Mouse (Mus musculus): Measurements from ENCODE around the gene Rspry1.

The Rspry1 gene

GRCm38 (mm10) chr8:94601607-94602385 is at the start of gene Rspry1, which contains the start of gene Fam192a:
Gene Rspry1, plus strand, starts transcription at chr8:94601937.
Gene Fam192a, minus strand, starts transcription at chr8:94601997.
- no peaks in the 10 kb centered on the region for H3K36me3 ChIP-seq (ENCODE audit: control insufficient read depth, insufficient read depth, low read length, poor library complexity, severe bottlenecking)
- peak; percentile 100 for DNase-seq (ENCODE audit: low read depth, low spot score)
- H3K27me3 ChIP-seq (ENCODE audit: control insufficient read depth, insufficient read depth, low read length, poor library complexity, severe bottlenecking): no peaks in the 10 kb centered on the region

GRCm38 (mm10) chr8:94552696-94553095 is 49.0 kb upstream of the Rspry1 start:
- Histone ChIP-seq H3K36me3 (ENCODE audit: control insufficient read depth, insufficient read depth, low read length, poor library complexity, severe bottlenecking) (no peaks in the 10 kb centered on the region), H3K27me3 (ENCODE audit: control insufficient read depth, insufficient read depth, low read length, poor library complexity, severe bottlenecking) (no peaks in the 10 kb centered on the region)
- no peak for DNase-seq (ENCODE audit: low read depth, low spot score)

- H3K27me3 ChIP-seq (ENCODE audit: control insufficient read depth, insufficient read depth, low read length, poor library complexity, severe bottlenecking): no peaks in the 10 kb centered on the region
- no peaks in the 10 kb centered on the region for H3K36me3 ChIP-seq (ENCODE audit: control insufficient read depth, insufficient read depth, low read length, poor library complexity, severe bottlenecking)
- no peak for DNase-seq (ENCODE audit: low read depth, low spot score)
Measured at GRCm38 (mm10) chr8:94557281-94557680, 44.5 kb upstream of the Rspry1 start.

GRCm38 (mm10) chr8:94561256-94561655 is 40.5 kb upstream of the Rspry1 start:
- H3K36me3 ChIP-seq (ENCODE audit: control insufficient read depth, insufficient read depth, low read length, poor library complexity, severe bottlenecking): no peaks in the 10 kb centered on the region
- H3K27me3 ChIP-seq (ENCODE audit: control insufficient read depth, insufficient read depth, low read length, poor library complexity, severe bottlenecking): no peaks in the 10 kb centered on the region
- no peak for DNase-seq (ENCODE audit: low read depth, low spot score)

- no peak for DNase-seq (ENCODE audit: low read depth, low spot score)
- no peaks in the 10 kb centered on the region for H3K36me3 ChIP-seq (ENCODE audit: control insufficient read depth, insufficient read depth, low read length, poor library complexity, severe bottlenecking)
- no peaks in the 10 kb centered on the region for H3K27me3 ChIP-seq (ENCODE audit: control insufficient read depth, insufficient read depth, low read length, poor library complexity, severe bottlenecking)
Measured at GRCm38 (mm10) chr8:94564421-94564820, 37.3 kb upstream of the Rspry1 start.

GRCm38 (mm10) chr8:94566033-94566432 is 35.7 kb upstream of the Rspry1 start:
- no peak for DNase-seq (ENCODE audit: low read depth, low spot score)

GRCm38 (mm10) chr8:94566446-94567158 is 35.1 kb upstream of the Rspry1 start:
- DNase-seq (ENCODE audit: low read depth, low spot score): no peak
- Histone ChIP-seq H3K27me3 (ENCODE audit: control insufficient read depth, insufficient read depth, low read length, poor library complexity, severe bottlenecking) (no peaks in the 10 kb centered on the region), H3K36me3 (ENCODE audit: control insufficient read depth, insufficient read depth, low read length, poor library complexity, severe bottlenecking) (no peaks in the 10 kb centered on the region)

More at GRCm38 (mm10) chr8:94566033-94566432, 35.7 kb upstream of the Rspry1 start:
- Histone ChIP-seq H3K27me3 (ENCODE audit: control insufficient read depth, insufficient read depth, low read length, poor library complexity, severe bottlenecking) (no peaks in the 10 kb centered on the region), H3K36me3 (ENCODE audit: control insufficient read depth, insufficient read depth, low read length, poor library complexity, severe bottlenecking) (no peaks in the 10 kb centered on the region)

- no peaks in the 10 kb centered on the region for H3K27me3 ChIP-seq (ENCODE audit: control insufficient read depth, insufficient read depth, low read length, poor library complexity, severe bottlenecking)
- no peak for DNase-seq (ENCODE audit: low read depth, low spot score)
Measured at GRCm38 (mm10) chr8:94567159-94567849, 34.4 kb upstream of the Rspry1 start.

GRCm38 (mm10) chr8:94568098-94568497 is 33.6 kb upstream of the Rspry1 start:
- Histone ChIP-seq H3K36me3 (ENCODE audit: control insufficient read depth, insufficient read depth, low read length, poor library complexity, severe bottlenecking) (no peaks in the 10 kb centered on the region), H3K27me3 (ENCODE audit: control insufficient read depth, insufficient read depth, low read length, poor library complexity, severe bottlenecking) (no peaks in the 10 kb centered on the region)
- DNase-seq (ENCODE audit: low read depth, low spot score): no peak

More at GRCm38 (mm10) chr8:94567159-94567849, 34.4 kb upstream of the Rspry1 start:
- no peaks in the 10 kb centered on the region for H3K36me3 ChIP-seq (ENCODE audit: control insufficient read depth, insufficient read depth, low read length, poor library complexity, severe bottlenecking)

- H3K36me3 ChIP-seq (ENCODE audit: control insufficient read depth, insufficient read depth, low read length, poor library complexity, severe bottlenecking): peaks cover 4% of the 10 kb centered on the region
- no peak for DNase-seq (ENCODE audit: low read depth, low spot score)
- H3K27me3 ChIP-seq (ENCODE audit: control insufficient read depth, insufficient read depth, low read length, poor library complexity, severe bottlenecking): no peaks in the 10 kb centered on the region
Measured at GRCm38 (mm10) chr8:94569419-94569818, 32.3 kb upstream of the Rspry1 start.

- Histone ChIP-seq H3K36me3 (ENCODE audit: control insufficient read depth, insufficient read depth, low read length, poor library complexity, severe bottlenecking) (peaks cover 4% of the 10 kb centered on the region), H3K27me3 (ENCODE audit: control insufficient read depth, insufficient read depth, low read length, poor library complexity, severe bottlenecking) (no peaks in the 10 kb centered on the region)
- DNase-seq (ENCODE audit: low read depth, low spot score): no peak
Measured at GRCm38 (mm10) chr8:94571896-94572295, 29.8 kb upstream of the Rspry1 start.

- H3K36me3 ChIP-seq (ENCODE audit: control insufficient read depth, insufficient read depth, low read length, poor library complexity, severe bottlenecking): peaks cover 4% of the 10 kb centered on the region
- DNase-seq (ENCODE audit: low read depth, low spot score): no peak
- H3K27me3 ChIP-seq (ENCODE audit: control insufficient read depth, insufficient read depth, low read length, poor library complexity, severe bottlenecking): no peaks in the 10 kb centered on the region
Measured at GRCm38 (mm10) chr8:94574159-94574907, 27.4 kb upstream of the Rspry1 start.

GRCm38 (mm10) chr8:94575148-94575547 is 26.6 kb upstream of the Rspry1 start:
- H3K27me3 ChIP-seq (ENCODE audit: control insufficient read depth, insufficient read depth, low read length, poor library complexity, severe bottlenecking): no peaks in the 10 kb centered on the region
- no peak for DNase-seq (ENCODE audit: low read depth, low spot score)
- peaks cover 4% of the 10 kb centered on the region for H3K36me3 ChIP-seq (ENCODE audit: control insufficient read depth, insufficient read depth, low read length, poor library complexity, severe bottlenecking)

- peaks cover 3% of the 10 kb centered on the region for H3K36me3 ChIP-seq (ENCODE audit: control insufficient read depth, insufficient read depth, low read length, poor library complexity, severe bottlenecking)
- DNase-seq (ENCODE audit: low read depth, low spot score): no peak
Measured at GRCm38 (mm10) chr8:94581820-94582483, 19.8 kb upstream of the Rspry1 start.

More at GRCm38 (mm10) chr8:94581820-94582483, 19.8 kb upstream of the Rspry1 start:
- no peaks in the 10 kb centered on the region for H3K27me3 ChIP-seq (ENCODE audit: control insufficient read depth, insufficient read depth, low read length, poor library complexity, severe bottlenecking)

Data from splenic B cell, adult 2 months (primary cell).